Mouse (Mus musculus) forebrain, embryonic 11.5 days (tissue): ENCODE measurements at regions not wholly inside any gene's neighbourhood (a gene's known extent, or its start where the extent isn't known, plus 50 kb on each side); places are given as distances from the start of the nearest gene placed in this dataset.
"Not testable (repeated sequence)": the region's sequence is repeated elsewhere in the genome, so short reads cannot be mapped to it uniquely, and the experiment has no call there.

ENCODE experiments used
- ATAC-seq: fragments of 200-750 bp; cut with Nextera tagmentation; replicated peaks from 2 replicates; pipeline ENCODE4 v1.8.0; 2017; ENCODE audit warnings: moderate TSS enrichment; ENCODE audit not compliant: low FRiP score
- DNase-seq: peaks from one replicate; pipeline ENCODE4 v3.0.0-alpha.2; 2017; ENCODE audit warnings: low spot score
- H3K27ac ChIP-seq: fragments of 300-500 bp; sonication (generic); 2 replicates; pipeline ENCODE4 v1.5.1; 2014; ENCODE audit warnings: low read depth, low read length
- H3K27me3 ChIP-seq: fragments of 300-500 bp; sonication (generic); 2 replicates; pipeline ENCODE4 v1.6.1; 2014; ENCODE audit warnings: mild to moderate bottlenecking, low read length, mixed read lengths; ENCODE audit not compliant: control insufficient read depth, insufficient read depth
- H3K36me3 ChIP-seq: fragments of 300-500 bp; sonication (generic); 2 replicates; pipeline ENCODE4 v1.6.1; 2014; ENCODE audit warnings: mild to moderate bottlenecking, low read length, moderate library complexity, mixed read lengths; ENCODE audit not compliant: control insufficient read depth, insufficient read depth
- H3K4me1 ChIP-seq: fragments of 300-500 bp; sonication (generic); replicated peaks from 2 replicates; pipeline ENCODE4 v1.6.1; 2014; ENCODE audit warnings: low read length, mixed read lengths; ENCODE audit not compliant: control insufficient read depth, insufficient read depth
- H3K4me2 ChIP-seq: fragments of 300-500 bp; sonication (generic); 2 replicates; pipeline ENCODE4 v1.6.1; 2014; ENCODE audit warnings: low read depth, mild to moderate bottlenecking, low read length, moderate library complexity, mixed read lengths; ENCODE audit not compliant: severe bottlenecking
- H3K4me3 ChIP-seq: fragments of 300-500 bp; sonication (generic); 2 replicates; pipeline ENCODE4 v1.5.1; 2014; ENCODE audit warnings: low read depth, low read length
- H3K9ac ChIP-seq: fragments of 300-500 bp; sonication (generic); 2 replicates; pipeline ENCODE4 v1.6.1; 2014; ENCODE audit warnings: low read length
- H3K9me3 ChIP-seq: fragments of 300-500 bp; sonication (generic); 2 replicates; pipeline ENCODE4 v1.6.1; 2016; ENCODE audit warnings: low read length, mixed read lengths; ENCODE audit not compliant: control insufficient read depth
- WGBS: fragments of 180-500 bp; shearing (Covaris S2); extraction: QIAGEN DNeasy Blood & Tissue Kit; methylation state at CpG from one replicate; pipeline ENCODE4 v1.1.7; 2014; 5-methylcytosine and 5-hydroxymethylcytosine counted together

GRCm38 (mm10) chrX:70871209-70871608 lies 178.8 kb upstream of the Mamld1 start:
- H3K27ac ChIP-seq = no peak overlapping the region
- ATAC-seq (no peak), DNase-seq (no peak)
- H3K9ac ChIP-seq = no peak overlapping the region
- 79% methylated on average over 1 of the region's 1 CpGs for WGBS
- no peak overlapping the region for H3K4me2 ChIP-seq
- no peaks in the 10 kb centered on the region for H3K9me3 ChIP-seq
- H3K27me3 ChIP-seq = no peaks in the 10 kb centered on the region
- H3K36me3 ChIP-seq = no peaks in the 10 kb centered on the region
- H3K4me1 ChIP-seq = no peaks in the 10 kb centered on the region
- no peak overlapping the region for H3K4me3 ChIP-seq

DNA sequence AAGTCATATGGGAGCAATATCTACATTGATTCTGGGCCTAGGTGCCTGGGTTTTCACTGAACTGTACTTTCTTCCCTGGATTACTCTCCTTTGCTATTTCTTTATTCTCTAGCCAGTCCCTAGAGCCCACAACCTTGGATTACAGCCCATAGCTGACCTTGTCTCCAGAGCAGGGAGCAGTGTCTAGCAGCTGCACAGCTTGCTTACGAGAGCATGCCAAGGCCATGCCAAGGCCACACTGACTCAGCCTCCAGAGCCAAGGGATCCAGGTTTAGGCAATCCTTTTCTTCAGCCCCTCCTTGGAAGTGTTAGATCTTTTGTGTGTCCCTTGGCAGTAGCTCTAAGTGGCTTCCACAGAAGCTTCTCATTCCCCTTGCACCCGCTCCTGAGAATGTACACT lies 168.7 kb upstream of the Mamld1 start:
- Histone ChIP-seq H3K27me3 (no peaks in the 10 kb centered on the region), H3K4me1 (no peaks in the 10 kb centered on the region), H3K4me3 (no peak overlapping the region), H3K4me2 (no peak overlapping the region), H3K9me3 (no peaks in the 10 kb centered on the region), H3K36me3 (no peaks in the 10 kb centered on the region), H3K27ac (no peak overlapping the region), H3K9ac (no peak overlapping the region)
- ATAC-seq = no peak
- WGBS = 77% methylated on average over 2 of the region's 2 CpGs
- DNase-seq = no peak

DNA sequence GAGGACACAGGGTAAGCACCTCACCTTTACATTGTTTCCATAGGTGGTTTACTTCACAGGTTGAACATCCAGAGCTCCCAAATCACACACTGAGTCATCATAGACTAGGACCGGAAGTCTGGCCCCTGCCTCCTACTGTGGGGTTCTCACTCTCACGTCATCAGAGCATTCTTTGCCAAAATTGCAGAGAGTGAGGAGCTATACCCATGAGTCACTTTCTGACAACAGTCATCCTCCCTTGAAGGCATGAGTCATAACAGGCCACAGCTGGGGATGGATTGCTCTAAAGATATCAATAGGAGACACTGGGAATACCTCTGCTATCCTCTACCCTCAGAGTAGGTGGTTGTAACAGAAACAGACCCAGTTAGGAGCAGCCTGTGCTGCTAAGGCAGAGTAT lies 166.6 kb upstream of the Mamld1 start:
- Histone ChIP-seq H3K4me2 (no peak overlapping the region), H3K9ac (no peak overlapping the region), H3K27ac (no peak overlapping the region), H3K36me3 (no peaks in the 10 kb centered on the region), H3K27me3 (no peaks in the 10 kb centered on the region), H3K4me3 (no peak overlapping the region), H3K4me1 (no peaks in the 10 kb centered on the region), H3K9me3 (no peaks in the 10 kb centered on the region)
- DNase-seq (no peak), ATAC-seq (no peak)
- whole genome bisulfite sequencing = 76% methylated on average over 2 of the region's 2 CpGs

- 78% methylated on average over 2 of the region's 2 CpGs for WGBS
- no peaks in the 10 kb centered on the region for H3K27me3 ChIP-seq
- no peak overlapping the region for H3K27ac ChIP-seq
- no peaks in the 10 kb centered on the region for H3K36me3 ChIP-seq
- DNase-seq (no peak), ATAC-seq (no peak)
- no peaks in the 10 kb centered on the region for H3K4me1 ChIP-seq
- no peak overlapping the region for H3K4me3 ChIP-seq
- no peak overlapping the region for H3K4me2 ChIP-seq
- no peak overlapping the region for H3K9ac ChIP-seq
- no peaks in the 10 kb centered on the region for H3K9me3 ChIP-seq
Measured at GRCm38 (mm10) chrX:70894517-70894916, 155.5 kb upstream of the Mamld1 start.

- no peaks in the 10 kb centered on the region for H3K36me3 ChIP-seq
- WGBS = 80% methylated on average over 4 of the region's 4 CpGs
- H3K4me3 ChIP-seq = no peak overlapping the region
- H3K9me3 ChIP-seq = no peaks in the 10 kb centered on the region
- H3K27ac ChIP-seq = no peak overlapping the region
- no peaks in the 10 kb centered on the region for H3K4me1 ChIP-seq
- no peak for ATAC-seq
- H3K4me2 ChIP-seq = no peak overlapping the region
- H3K27me3 ChIP-seq = no peaks in the 10 kb centered on the region
- no peak for DNase-seq
- H3K9ac ChIP-seq = no peak overlapping the region
Measured at GRCm38 (mm10) chrX:70895554-70895953, 154.5 kb upstream of the Mamld1 start.

- H3K4me2 ChIP-seq = no peak overlapping the region
- no peak overlapping the region for H3K9ac ChIP-seq
- DNase-seq (no peak), ATAC-seq (no peak)
- no peaks in the 10 kb centered on the region for H3K4me1 ChIP-seq
- H3K36me3 ChIP-seq = no peaks in the 10 kb centered on the region
- no peaks in the 10 kb centered on the region for H3K9me3 ChIP-seq
- no peak overlapping the region for H3K4me3 ChIP-seq
- whole genome bisulfite sequencing = 45% methylated on average over 2 of the region's 2 CpGs
- no peaks in the 10 kb centered on the region for H3K27me3 ChIP-seq
- no peak overlapping the region for H3K27ac ChIP-seq
Measured at GRCm38 (mm10) chrX:70897110-70897721, 152.8 kb upstream of the Mamld1 start.

- not testable (repeated sequence) for H3K9me3 ChIP-seq, H3K9ac ChIP-seq, H3K4me2 ChIP-seq, H3K27me3 ChIP-seq, H3K4me3 ChIP-seq, DNase-seq, H3K36me3 ChIP-seq, H3K4me1 ChIP-seq, ATAC-seq, H3K27ac ChIP-seq
- 88% methylated on average over 1 of the region's 1 CpGs for WGBS
Measured at GRCm38 (mm10) chrX:70898836-70899235, 151.2 kb upstream of the Mamld1 start.

GRCm38 (mm10) chrX:70899720-70900479 lies 150.2 kb upstream of the Mamld1 start:
- no peak overlapping the region for H3K4me2 ChIP-seq
- no peak overlapping the region for H3K9ac ChIP-seq
- 85% methylated on average over 8 of the region's 8 CpGs for WGBS
- H3K36me3 ChIP-seq = no peaks in the 10 kb centered on the region
- ATAC-seq (no peak), DNase-seq (no peak)
- no peaks in the 10 kb centered on the region for H3K4me1 ChIP-seq
- no peaks in the 10 kb centered on the region for H3K27me3 ChIP-seq
- H3K4me3 ChIP-seq = no peak overlapping the region
- no peaks in the 10 kb centered on the region for H3K9me3 ChIP-seq
- H3K27ac ChIP-seq = no peak overlapping the region

DNA sequence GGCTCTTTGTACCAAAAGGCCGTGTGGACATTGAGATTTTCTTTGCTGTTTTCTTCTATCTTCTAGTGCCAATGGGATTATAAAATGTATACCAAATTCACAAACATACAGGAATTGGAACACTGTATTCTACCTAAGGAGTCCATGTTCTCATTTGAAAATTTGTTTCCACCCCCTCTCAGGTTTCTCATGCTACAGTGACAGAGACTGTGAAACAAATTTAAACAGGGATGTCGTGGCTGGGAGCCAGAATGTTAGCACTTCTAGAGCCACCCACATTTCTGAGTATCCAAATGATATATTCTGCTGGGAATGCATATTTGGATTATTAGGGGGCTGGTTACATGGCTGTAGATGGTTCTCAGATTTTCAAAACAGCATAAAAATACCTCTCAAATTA lies 124.4 kb upstream of the Mamld1 start:
- Histone ChIP-seq H3K9ac (no peak overlapping the region), H3K27me3 (no peaks in the 10 kb centered on the region), H3K36me3 (no peaks in the 10 kb centered on the region), H3K4me2 (no peak overlapping the region), H3K4me3 (no peak overlapping the region), H3K4me1 (no peaks in the 10 kb centered on the region), H3K9me3 (no peaks in the 10 kb centered on the region), H3K27ac (no peak overlapping the region)
- ATAC-seq = no peak
- DNase-seq = no peak
- 67% methylated on average over 2 of the region's 2 CpGs for WGBS
